Mouse (Mus musculus): ENCODE results near the gene Slc10a1. TPM values are rescaled to one million over a fixed set of nuclear protein-coding genes. Genes with fewer than 3 reads are reported as not detected.

The Slc10a1 gene
- total RNA-seq (2012; rRNA removed) (0.12 TPM in 1 of 2 replicates, not detected in the other), polyA plus RNA-seq (2012; ENCODE audit: insufficient read depth in 1 of 2, insufficient read length in 2 of 2, low read depth in 1 of 2, low replicate concordance in 2 of 2, missing spikeins in 1 of 2) (under 1 TPM in 1 of 2 experiments, not detected in 1; 0.18 TPM)

DNA sequence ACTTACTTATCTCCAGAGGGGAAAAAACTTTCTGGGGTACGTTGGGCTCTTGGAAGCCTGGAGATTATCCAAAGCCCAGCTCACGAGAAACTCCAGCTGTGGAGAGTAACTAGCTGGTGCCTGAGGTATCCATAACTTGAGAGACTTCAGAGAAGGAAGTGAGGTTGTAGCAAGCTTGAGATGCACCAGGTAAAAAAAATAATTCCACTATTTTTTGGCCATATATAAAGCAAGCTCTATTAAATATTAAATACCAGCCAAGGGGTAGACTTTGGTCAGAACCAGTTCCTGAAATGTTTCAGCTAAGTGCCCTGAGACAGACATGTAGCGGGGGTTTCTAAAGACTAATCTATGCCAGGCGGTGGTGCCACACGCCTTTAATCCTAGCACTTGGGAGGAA is at the start of gene Slc10a1:
TSS of gene Slc10a1 (minus strand) at position 101 of the 400 bp plus-strand sequence.
- Histone ChIP-seq H3K4me1 (ENCODE audit: control insufficient read depth in 1 of 2, insufficient read depth in 2 of 2, low read length in 2 of 2) (no peaks in the 10 kb centered on the region), H3K36me3 (ENCODE audit: control insufficient read depth in 1 of 2, insufficient read depth in 2 of 2, low read length in 2 of 2) (no peaks in the 10 kb centered on the region), H3K9me3 (replicated peaks; ENCODE audit: insufficient read depth, low read length) (no peaks in the 10 kb centered on the region), H3K27ac (ENCODE audit: control insufficient read depth, low read depth, low read length) (no peak within 1 kb of the TSS), H3K9ac (ENCODE audit: control insufficient read depth, low read depth, low read length, poor library complexity, severe bottlenecking) (no peak within 1 kb of the TSS), H3K27me3 (ENCODE audit: control insufficient read depth in 1 of 2, insufficient read depth in 2 of 2, low read length in 2 of 2) (peaks cover 9 to 12% of the 10 kb centered on the region in 2 experiments), H3K79me2 (ENCODE audit: control insufficient read depth, insufficient read depth, low read length, poor library complexity) (no peaks in the 10 kb centered on the region), H3K4me3 (ENCODE audit: control insufficient read depth in 1 of 2, insufficient read depth in 1 of 2, low read depth in 2 of 2, low read length in 2 of 2) (no peak within 1 kb of the TSS)
- TF ChIP-seq MAZ (IDR thresholded peaks at IDR 0.05; ENCODE audit: low read depth, low read length): no peak
- TF ChIP-seq TBP (IDR thresholded peaks at IDR 0.05; ENCODE audit: low read depth, low read length): no peak
- no peak for TF ChIP-seq ZNF384 (IDR thresholded peaks at IDR 0.05; ENCODE audit: low read depth, low read length)
- TF ChIP-seq CTCF (IDR thresholded peaks at IDR 0.05 in 2 of 3, conservative IDR thresholded peaks at IDR 0.05 in 1 of 3; ENCODE audit: control insufficient read depth in 1 of 3, insufficient read depth in 1 of 3, low read depth in 2 of 3, low read length in 3 of 3, poor library complexity in 1 of 3, severe bottlenecking in 1 of 3): no peak
- no peak for TF ChIP-seq MXI1 (IDR thresholded peaks at IDR 0.05; ENCODE audit: low read depth, low read length)
- no peak for TF ChIP-seq POLR2AphosphoS2 (IDR thresholded peaks at IDR 0.05; ENCODE audit: low read length)
- DNase-seq (ENCODE audit: low read depth, low spot score): no peak

DNA sequence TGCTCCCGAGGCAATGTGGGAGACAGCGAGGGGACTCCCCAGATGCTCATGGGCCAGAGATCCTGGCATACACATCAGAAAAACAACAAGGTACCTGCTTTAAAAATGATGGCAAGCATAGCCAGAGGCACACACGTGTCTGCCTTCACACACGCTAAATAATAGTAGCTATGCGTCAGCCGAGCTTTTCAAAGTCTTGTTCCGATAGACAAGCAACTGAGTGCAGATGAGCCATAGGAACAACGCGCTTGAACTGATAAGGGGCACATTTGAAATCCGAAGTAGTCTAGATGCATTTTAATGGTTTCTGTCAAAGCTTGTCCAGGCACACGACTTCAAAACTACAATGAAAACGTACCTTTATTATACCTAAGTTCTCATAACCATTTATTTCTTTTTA is 49.1 kb upstream of the Slc10a1 start:
- H3K9ac ChIP-seq (ENCODE audit: control insufficient read depth, low read depth, low read length, poor library complexity, severe bottlenecking): peak overlapping the region; percentile 96

DNA sequence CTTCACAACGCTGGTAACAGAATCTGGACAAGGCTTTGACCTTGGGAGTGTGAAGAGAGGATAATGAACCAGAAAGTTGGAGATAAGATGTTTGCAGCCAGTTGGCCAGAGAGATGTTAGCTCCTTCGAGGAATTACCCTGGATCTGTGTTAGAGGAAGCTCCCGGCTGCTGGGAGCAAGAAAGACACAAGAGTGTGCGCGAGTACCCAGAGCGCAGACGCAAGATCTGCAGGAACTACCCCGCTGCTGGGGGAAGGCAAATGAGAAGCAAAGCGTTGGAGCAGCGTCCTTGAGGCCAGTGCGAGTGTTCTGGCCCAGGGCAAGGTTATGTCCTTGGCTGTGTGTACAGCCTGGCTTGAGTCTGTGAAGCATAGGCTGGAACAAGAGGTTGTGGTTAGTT is 45.0 kb upstream of the Slc10a1 start:
- DNase-seq (ENCODE audit: low read depth, low spot score): no peak
- H3K36me3 ChIP-seq (ENCODE audit: control insufficient read depth in 1 of 2, insufficient read depth in 2 of 2, low read length in 2 of 2): peaks cover 2 to 3% of the 10 kb centered on the region in 2 experiments; a peak in 2 of 4 replicates
- H3K4me3 ChIP-seq (ENCODE audit: control insufficient read depth in 1 of 2, insufficient read depth in 1 of 2, low read depth in 2 of 2, low read length in 2 of 2): no peak overlapping the region
- peaks cover 19% of the 10 kb centered on the region for H3K79me2 ChIP-seq (ENCODE audit: control insufficient read depth, insufficient read depth, low read length, poor library complexity)
- TF ChIP-seq USF1 (IDR thresholded peaks at IDR 0.05; ENCODE audit: low read depth, low read length): 0 out of 2 replicates have a peak, but pooled peaks have one; percentile 1
- TF ChIP-seq POLR2AphosphoS2 (IDR thresholded peaks at IDR 0.05; ENCODE audit: low read length): no peak
- H3K27ac ChIP-seq (ENCODE audit: control insufficient read depth, low read depth, low read length): no peak overlapping the region
- H3K27me3 ChIP-seq (ENCODE audit: control insufficient read depth in 1 of 2, insufficient read depth in 2 of 2, low read length in 2 of 2): no peaks in the 10 kb centered on the region
- no peak overlapping the region for H3K9ac ChIP-seq (ENCODE audit: control insufficient read depth, low read depth, low read length, poor library complexity, severe bottlenecking)
- H3K9me3 ChIP-seq (replicated peaks; ENCODE audit: insufficient read depth, low read length): no peaks in the 10 kb centered on the region
- H3K4me1 ChIP-seq (ENCODE audit: control insufficient read depth in 1 of 2, insufficient read depth in 2 of 2, low read length in 2 of 2): peaks cover 0 to 2% of the 10 kb centered on the region in 2 experiments; a peak in 1 of 4 replicates

More for the DNA sequence above, 49.1 kb upstream of the Slc10a1 start:
- Histone ChIP-seq H3K79me2 (ENCODE audit: control insufficient read depth, insufficient read depth, low read length, poor library complexity) (peaks cover 38% of the 10 kb centered on the region), H3K27ac (ENCODE audit: control insufficient read depth, low read depth, low read length) (peak overlapping the region; percentile 97), H3K9me3 (replicated peaks; ENCODE audit: insufficient read depth, low read length) (no peaks in the 10 kb centered on the region), H3K27me3 (ENCODE audit: control insufficient read depth in 1 of 2, insufficient read depth in 2 of 2, low read length in 2 of 2) (no peaks in the 10 kb centered on the region), H3K36me3 (ENCODE audit: control insufficient read depth in 1 of 2, insufficient read depth in 2 of 2, low read length in 2 of 2) (peaks cover 6 to 8% of the 10 kb centered on the region in 2 experiments), H3K4me1 (ENCODE audit: control insufficient read depth in 1 of 2, insufficient read depth in 2 of 2, low read length in 2 of 2) (peaks cover 4 to 9% of the 10 kb centered on the region in 2 experiments; a peak in 3 of 4 replicates), H3K4me3 (ENCODE audit: control insufficient read depth in 1 of 2, insufficient read depth in 1 of 2, low read depth in 2 of 2, low read length in 2 of 2) (peak overlapping the region; percentile 73 to 89)
- TF ChIP-seq NRF1 (IDR thresholded peaks at IDR 0.05; ENCODE audit: insufficient read depth, low read depth, low read length, poor library complexity, severe bottlenecking) (no peak), MXI1 (IDR thresholded peaks at IDR 0.05; ENCODE audit: low read depth, low read length) (peak; percentile 86), MYB (IDR thresholded peaks at IDR 0.05; ENCODE audit: low read depth, low read length) (no peak), MYC (IDR thresholded peaks at IDR 0.05; ENCODE audit: low read depth, low read length) (peak; percentile 70; the same call in 1 of the 2 replicates), CHD1 (IDR thresholded peaks at IDR 0.05; ENCODE audit: low read depth, low read length) (no peak), MAX (IDR thresholded peaks at IDR 0.05; ENCODE audit: low read length) (peak; percentile 18; the same call in 1 of the 2 replicates), SMC3 (IDR thresholded peaks at IDR 0.05; ENCODE audit: low read depth, low read length) (no peak), SIN3A (IDR thresholded peaks at IDR 0.05; ENCODE audit: low read length) (0 out of 2 replicates have a peak, but pooled peaks have one; percentile 25), RCOR1 (IDR thresholded peaks at IDR 0.05; ENCODE audit: low read depth, low read length) (no peak), GATA1 (IDR thresholded peaks at IDR 0.05; ENCODE audit: low read depth, low read length) (peak; percentile 42; the same call in 1 of the 2 replicates), MAZ (IDR thresholded peaks at IDR 0.05; ENCODE audit: low read depth, low read length) (no peak), TCF12 (IDR thresholded peaks at IDR 0.05; ENCODE audit: low read depth, low read length) (no peak), TBP (IDR thresholded peaks at IDR 0.05; ENCODE audit: low read depth, low read length) (peak; percentile 6; the same call in 1 of the 2 replicates), KAT2A (conservative IDR thresholded peaks at IDR 0.05; ENCODE audit: low read depth, low read length) (no peak), HCFC1 (IDR thresholded peaks at IDR 0.05; ENCODE audit: low read depth, low read length) (no peak)
- DNase-seq (ENCODE audit: low read depth, low spot score): peak; percentile 66

Measured in MEL (cell line).